Mouse (Mus musculus): ENCODE data around the gene Tmpo.

The Tmpo gene

DNA sequence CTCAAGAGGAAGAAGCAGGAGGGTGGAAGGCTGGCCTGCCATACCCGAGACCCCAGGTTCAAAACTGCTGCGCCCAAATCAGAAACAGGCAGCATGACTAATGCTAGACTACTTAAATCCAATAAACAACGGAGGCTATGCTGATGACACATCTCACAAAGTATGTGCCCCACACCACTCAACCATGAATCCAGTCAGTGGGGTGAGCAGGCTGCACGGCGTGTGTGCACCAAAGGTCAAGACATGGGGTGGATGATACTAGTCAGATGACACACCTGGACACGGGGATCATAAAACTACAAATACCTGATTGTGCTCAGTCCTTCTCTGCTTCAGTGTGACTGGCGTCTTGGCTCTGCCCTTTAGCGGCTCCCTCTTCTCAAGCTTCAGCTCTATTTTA is 22.7 kb downstream of the Tmpo start:
- no peak for DNase-seq (ENCODE audit: low spot score)

DNA sequence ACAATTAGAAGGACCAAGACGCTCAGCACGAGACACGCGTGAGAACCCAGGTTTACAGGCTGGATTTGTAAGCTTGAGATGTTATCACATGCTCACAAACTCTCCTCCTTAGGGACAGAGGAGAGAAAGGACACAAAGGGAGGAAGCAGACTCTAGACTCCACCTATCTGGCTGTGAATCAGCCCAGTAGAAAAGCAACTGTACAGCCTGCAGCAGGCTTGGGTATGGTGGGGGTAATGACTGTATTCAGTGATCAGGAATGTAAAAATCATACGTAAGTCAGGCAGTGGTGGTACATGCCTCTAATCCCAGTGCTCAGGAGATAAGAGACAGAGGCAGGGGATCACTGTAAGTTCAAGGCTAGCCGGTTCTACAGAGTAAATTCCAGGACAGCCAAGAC is 24.8 kb downstream of the Tmpo start:
- DNase-seq (ENCODE audit: low spot score): no peak

DNA sequence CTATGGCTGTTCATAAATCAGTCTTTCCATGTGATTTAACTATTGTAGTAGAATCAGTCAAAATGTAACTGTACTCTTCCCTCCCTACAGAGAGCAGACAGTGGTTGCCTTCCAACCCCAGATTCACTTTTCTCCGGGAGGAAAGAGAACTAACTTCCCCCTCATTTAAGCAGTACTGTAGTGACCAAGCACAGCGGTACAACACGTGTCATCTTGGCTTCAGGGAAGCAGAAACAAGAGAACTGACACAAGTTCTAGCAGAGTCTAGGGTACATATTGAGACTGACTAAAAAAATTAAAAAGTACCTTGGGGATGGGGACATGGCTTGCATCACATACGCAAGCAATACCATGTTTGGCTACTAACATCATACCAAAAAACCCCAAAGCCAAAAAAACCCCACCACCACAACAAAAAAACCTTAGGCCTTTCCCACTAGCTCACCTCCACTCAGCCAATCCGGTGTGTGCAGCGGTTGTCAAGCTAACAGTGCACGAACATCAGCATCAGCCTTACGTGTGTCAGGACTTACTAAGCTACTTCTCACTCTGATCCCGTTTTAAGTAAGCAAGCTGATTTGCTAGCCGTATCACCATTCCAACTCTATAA is 27.1 kb downstream of the Tmpo start:
- no peak for DNase-seq (ENCODE audit: low spot score)

DNA sequence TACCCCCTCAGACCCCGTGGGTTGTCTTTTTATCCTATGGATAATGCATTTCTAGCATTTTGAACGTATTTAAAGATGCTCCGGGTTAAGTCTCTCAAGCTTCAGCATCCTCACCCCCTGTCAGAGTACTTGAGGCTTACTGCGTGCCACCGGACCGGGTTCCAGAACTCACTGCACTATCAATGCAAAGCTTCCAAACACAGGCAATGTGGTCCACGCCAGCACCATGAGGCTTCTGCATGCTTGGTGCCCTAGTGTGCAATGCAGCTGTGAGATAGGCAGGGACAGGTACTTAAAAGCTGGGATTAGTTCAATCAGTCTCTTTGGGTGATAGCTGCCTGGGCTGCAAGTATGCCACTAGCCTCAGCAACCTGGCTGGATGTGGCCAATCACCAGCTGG is 35.7 kb downstream of the Tmpo start:
- no peak for DNase-seq (ENCODE audit: low spot score)

DNA sequence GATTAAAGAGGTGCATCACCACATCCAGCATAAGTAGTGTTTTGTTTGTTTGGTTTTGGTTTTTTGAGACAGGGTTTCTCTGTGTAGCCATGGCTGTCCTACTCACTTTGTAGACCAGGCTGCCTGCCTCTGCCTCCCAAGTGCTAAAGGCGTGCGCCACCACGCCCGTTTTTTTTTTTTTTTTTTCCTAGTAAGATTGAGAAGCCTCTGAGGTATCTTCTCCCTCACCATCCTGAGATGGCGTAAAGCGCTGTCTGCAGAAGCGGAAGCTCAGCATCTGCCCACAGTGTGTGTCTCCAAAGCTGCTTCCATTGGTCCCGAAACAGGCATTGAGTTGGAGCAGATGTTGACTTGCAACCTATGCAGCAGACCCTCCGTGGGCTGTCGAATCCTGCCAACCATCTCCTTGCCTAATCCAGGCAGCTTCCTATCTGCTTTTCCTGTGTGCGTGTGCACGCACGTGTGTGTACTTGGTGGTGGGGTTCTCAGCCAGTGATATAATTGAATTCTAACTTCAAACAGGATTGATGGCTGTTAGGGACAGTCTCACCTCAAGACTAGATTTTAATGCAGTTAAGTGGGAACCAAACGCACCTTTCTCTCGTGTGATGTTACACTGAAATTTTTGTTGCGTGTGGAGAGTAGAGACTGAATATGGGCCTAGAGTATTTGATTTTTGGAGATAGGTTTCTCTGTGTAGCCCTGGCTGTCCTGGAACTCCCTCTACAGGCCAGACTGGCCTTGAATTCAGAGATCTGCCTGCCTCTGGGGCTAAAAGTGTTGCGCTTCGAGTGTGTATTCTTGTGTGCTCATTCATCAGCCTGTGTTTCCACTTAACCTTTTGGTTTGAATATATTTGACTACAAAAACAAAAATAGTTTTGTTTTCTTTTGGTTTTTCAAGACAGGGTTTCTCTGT is 37.5 kb downstream of the Tmpo start:
- no peak for DNase-seq (ENCODE audit: low spot score)

GRCm38 (mm10) chr10:91142654-91143191 is 38.4 kb downstream of the Tmpo start:
- no peak for DNase-seq (ENCODE audit: low spot score)

- peak; percentile 32 for DNase-seq (ENCODE audit: low spot score)
Measured at GRCm38 (mm10) chr10:91141564-91141963, 39.6 kb downstream of the Tmpo start.

DNA sequence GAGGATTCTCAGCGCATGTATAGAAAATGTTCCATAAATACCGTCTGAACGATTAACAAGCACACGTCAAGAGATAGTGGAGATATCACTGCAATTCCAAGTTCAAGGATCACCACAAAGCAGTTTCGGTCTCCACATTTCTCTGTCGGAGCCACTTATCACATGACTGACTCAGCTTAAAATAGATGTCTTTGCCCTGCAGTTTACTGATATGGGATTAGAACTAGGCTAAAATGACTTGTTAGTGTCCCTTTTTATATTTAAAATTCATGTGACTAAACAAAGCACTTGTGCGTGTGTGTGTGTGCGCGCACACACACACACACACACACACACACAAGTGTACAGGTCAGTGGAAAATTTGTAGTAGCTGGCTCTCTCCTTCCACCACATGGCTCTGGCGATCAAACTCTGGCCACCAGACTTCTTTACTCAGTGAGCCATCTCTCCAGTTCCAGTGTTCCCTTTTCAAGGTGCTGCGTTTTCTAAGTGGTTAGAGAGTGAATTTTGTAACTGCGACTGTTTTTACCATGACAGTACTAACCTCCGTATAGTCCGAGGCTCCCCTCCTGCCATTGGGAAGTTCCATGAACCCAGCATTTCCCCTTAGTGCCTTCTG is 41.9 kb downstream of the Tmpo start:
- DNase-seq (ENCODE audit: low spot score): no peak

GRCm38 (mm10) chr10:91138317-91138716 is 42.8 kb downstream of the Tmpo start:
- DNase-seq (ENCODE audit: low spot score): no peak

DNA sequence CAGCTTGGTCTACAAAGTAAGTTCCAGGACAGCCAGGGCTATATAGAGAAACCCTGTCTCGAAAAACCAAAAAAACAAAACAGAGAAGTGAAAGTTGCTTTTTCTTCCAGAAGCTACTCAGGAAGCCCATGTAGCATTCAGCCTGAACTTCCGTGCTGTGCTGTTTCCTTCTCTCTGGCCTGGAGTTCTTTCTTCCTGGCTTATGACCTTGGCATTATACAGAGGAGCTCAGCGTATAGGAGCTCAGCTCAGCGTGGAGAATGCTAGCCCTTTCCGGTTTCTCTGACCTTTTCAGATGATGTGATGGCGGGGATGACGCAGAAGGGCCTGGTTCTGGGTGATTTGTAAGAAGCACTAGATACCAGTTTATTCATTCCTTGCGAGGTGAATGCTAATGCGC is 43.7 kb downstream of the Tmpo start:
- no peak for DNase-seq (ENCODE audit: low spot score)

DNA sequence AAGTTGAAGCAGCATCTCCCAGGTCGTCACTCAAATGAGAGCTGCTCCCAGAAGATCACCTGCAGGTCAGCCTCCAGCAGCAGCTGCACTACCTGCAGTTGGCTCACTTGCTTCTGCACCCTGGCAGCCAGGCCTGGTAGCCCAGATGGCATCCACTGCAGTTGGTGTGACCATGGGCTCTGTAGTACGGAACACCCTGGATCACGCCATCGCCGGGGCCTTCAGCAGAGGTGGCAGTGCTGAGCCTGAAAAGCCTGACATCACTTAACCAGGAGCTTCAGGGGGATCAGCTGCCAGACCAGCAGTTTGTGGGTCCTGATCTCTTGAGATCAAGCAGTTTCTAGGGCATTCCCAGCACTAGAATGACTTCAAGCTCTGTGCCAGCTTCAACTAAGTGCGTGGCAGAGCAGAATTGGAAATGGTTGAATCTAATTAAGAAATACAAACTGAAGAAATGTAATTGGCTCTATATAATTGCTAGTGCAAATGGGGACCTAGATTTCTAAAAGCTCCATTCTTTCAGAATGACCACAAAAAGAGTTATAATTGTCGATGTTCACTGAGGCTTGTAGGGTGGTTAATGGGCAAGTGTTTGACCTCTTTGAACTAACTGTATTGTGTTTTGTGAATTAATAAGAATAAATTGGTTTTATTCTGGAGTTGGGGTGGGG is 45.7 kb downstream of the Tmpo start:
- DNase-seq (ENCODE audit: low spot score): no peak

- DNase-seq (ENCODE audit: low spot score): no peak
Measured at GRCm38 (mm10) chr10:91131565-91131964, 49.5 kb downstream of the Tmpo start.

- no peak for DNase-seq (ENCODE audit: low spot score)
Measured at GRCm38 (mm10) chr10:91130792-91131191, 50.3 kb downstream of the Tmpo start.

- no peak for DNase-seq (ENCODE audit: low spot score)
Measured at GRCm38 (mm10) chr10:91128551-91129160, 52.5 kb downstream of the Tmpo start.

- DNase-seq (ENCODE audit: low spot score): no peak
Measured at GRCm38 (mm10) chr10:91127395-91127794, 53.7 kb downstream of the Tmpo start.

- no peak for DNase-seq (ENCODE audit: low spot score)
Measured at GRCm38 (mm10) chr10:91126618-91127355, 54.3 kb downstream of the Tmpo start.

DNA sequence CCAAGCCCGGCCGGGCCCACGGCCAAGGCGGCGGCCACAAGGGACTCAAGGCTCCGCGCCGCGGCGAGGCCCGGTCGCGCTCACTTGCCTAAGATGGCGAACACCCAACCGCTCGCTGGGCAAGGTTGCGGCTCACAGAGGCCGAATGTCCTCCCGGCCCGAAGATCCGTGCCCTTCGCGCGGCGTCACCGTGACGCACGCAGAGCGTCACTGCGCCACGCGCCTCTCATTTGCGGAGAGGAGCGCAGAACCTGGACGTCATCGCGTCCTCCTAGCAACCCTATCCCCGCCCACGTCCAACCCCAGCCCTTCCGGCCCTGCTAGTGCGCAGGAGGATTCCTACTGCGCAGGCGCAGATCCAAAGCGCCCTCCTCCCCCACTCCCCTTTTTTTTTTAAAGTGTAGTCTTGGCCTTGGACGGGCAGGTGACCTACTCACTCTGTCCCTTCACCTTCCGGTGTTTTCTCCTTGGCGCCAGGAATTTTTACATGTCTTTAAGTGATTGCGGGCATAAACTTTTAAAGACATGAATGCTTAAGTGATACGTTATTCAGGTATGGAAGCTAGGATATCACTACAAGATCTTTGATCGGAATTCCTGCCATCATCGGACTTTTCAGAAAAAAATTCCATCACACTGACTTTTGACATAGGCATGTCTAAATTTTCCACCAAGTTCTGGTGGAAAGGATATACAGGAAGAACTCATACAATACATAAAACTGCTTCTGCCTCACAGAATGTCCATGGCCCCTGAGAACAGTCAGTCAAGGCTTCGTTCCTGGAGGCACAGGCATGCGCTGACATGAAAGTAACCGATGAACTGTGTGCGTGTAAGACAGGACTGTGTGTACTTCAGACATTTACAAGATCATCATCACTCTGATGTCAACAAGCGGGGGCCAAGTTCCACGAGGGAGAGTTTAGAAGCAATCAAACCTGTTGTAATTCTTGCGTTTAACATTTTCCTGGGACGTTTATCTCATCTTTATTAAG is 57.0 kb downstream of the Tmpo start, which contains the start of gene Slc25a3:
Gene Slc25a3 (minus strand): TSS at position 232 of the 995 bp plus-strand sequence.
- peak; percentile 98 for DNase-seq (ENCODE audit: low spot score)

GRCm38 (mm10) chr10:91123281-91123827 is 57.8 kb downstream of the Tmpo start:
- peak; percentile 18 for DNase-seq (ENCODE audit: low spot score)

DNA sequence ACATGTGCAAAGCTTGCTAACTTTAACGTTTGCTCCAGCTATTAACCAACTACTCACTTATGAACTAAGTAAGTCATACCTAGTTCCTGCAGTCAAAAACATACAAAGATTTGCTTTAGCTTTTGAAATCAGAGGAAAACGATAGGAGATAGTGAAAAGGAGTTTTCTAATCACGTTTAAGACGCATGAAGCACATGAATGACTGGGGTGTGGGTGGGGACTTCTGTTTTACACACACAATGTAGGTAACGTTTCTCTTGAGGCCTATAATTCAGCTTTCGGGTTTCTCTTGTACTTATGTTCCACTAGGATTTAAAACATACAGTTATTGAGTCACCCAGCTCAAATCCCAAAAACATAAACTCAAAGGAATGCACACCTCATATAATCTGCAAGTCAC is 58.5 kb downstream of the Tmpo start:
- DNase-seq (ENCODE audit: low spot score): no peak
